Mouse (Mus musculus) monocyte, adult 2 months (primary cell): Measurements from ENCODE around the gene Phc2.

Experiments
- DNase-seq, 2 experiments: peaks; one replicate each; pipeline ENCODE4 v3.0.0; 2022; ENCODE audit warnings: low spot score in 2 of 2, low read depth in 1 of 2

Phc2 gene

DNA sequence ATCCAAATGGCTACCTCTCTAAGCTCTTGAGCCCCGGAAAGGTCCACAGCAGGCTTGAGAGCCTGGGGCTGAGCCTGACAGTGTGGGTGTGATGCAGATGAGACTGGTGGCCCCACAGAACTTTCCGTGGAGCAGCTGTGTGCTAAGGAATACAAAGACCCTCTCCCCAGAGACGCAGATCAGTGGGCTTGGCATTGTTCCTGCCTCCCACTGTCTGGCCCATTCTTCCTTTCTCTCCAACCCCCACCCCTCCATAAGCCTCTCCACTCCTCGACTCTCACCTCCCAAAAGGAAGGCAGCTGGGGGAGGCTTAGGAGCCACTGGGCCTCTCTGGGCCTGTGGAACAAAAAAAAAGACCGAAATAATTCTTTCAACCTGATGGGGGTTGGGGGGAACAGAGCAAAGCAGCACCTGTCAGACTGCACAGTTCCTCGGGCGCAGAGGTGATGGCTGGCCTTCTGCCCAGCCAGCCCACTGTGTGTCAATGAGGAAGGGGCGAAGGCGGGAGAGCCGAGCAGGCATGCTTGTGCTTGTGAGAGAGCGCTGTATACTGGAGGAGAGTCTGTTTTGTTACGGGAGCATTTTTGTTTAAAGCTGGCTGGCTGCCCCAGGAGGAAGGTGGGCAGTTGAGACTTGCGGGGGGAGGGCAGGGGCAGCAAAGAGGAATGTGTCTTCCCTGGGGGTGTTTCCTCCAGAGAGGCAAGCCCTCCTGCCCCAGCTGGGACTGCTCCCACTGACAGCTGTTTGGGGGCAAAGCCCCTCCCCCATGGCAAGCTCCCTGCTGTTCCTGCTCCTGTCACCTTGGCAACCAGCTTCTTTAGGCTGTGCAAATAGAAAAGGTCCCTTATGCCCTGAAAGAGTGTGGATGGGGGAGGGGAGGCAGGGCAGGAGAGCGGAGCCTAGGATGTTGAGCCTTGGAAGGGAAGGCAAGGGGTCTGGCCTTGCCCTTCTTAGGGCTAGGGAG is 61.0 kb downstream of the Phc2 start:
- DNase-seq, result no peak

DNA sequence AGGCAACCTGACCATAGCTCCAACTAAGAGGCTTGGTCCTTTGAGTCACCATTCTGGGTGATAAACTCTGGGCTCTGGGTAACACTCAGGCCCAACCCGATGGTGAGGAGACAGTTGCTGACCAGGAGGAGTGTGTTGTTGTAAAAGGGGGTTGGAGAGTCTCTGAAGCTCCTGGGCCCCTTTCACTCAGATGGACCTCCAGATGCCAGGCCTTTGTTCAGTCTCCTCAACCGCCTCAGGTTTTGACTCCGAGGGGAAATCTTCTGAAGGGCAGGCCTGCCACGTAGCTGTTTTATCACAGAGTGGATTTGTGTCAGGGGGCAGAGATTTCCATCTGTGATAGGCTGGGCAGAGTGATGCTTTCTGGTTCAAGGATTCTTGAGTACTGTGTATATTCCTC is 61.8 kb downstream of the Phc2 start:
- no peak for DNase-seq

DNA sequence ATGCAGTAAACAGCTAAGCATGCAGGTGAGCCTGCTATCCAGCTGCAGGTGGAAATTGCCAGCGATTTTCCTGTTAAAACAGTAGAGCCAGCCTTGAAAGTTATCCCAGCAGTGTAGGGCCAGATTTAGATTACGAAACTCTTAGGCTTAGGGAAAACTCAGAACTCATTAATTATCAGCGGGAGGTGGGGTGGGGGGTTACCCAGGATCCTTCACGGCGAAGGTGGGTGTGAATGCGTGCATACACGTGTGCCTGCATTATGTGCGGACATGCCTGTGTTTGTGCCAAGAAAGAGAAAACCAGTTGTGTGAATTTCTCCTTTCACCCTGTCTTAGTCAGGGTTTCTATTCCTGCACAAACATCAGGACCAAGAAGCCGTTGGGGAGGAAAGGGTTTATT is 62.2 kb downstream of the Phc2 start:
- no peak for DNase-seq

DNA sequence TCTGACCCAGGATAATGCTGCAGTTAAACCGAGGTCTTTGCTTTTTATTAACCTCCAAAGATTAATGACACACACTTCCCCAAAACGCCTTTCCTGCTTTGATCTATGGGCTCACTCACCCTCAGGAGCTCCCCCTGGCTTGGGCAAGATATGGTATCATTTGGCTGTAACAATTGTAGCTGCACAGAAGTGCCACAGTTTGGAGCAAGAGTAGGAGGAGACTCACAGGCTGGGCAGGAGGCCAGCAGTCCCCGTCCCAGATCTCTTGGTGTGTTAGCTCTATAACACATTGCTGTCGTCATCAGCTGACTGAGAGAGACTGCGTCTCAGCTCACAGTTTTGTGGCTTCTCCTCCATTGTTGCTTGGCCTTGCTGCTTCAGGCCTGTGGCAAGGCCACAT is 65.6 kb downstream of the Phc2 start:
- DNase-seq, result no peak

DNA sequence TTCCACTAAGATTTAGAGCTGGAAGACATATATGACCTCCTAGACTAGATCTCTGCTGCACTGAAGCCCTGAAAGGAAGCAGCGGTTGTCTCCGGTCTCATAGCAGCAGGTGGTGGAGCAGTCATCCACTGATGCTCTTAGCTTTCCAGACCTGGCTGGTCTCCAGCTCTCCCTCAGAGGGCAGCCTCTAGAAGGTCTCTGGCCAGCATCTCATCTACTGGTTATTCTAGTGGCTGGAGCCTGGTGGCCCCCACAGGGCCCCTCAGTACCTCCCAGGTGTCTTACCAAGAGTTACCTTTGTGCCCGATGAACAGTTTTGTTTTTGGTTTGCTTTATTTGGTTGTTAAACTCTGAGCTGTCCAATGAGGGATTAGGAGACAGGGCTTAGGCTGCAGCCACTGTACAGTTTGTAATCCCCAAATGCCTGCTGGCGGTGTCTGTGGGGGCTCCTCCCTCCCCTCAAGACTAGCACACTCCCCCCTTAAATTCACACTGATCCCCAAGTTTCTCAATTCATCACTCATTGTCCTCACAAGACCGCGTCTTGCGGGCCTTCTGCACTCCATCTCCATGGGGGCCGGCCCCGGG is 66.7 kb downstream of the Phc2 start:
- no peak for DNase-seq

DNA sequence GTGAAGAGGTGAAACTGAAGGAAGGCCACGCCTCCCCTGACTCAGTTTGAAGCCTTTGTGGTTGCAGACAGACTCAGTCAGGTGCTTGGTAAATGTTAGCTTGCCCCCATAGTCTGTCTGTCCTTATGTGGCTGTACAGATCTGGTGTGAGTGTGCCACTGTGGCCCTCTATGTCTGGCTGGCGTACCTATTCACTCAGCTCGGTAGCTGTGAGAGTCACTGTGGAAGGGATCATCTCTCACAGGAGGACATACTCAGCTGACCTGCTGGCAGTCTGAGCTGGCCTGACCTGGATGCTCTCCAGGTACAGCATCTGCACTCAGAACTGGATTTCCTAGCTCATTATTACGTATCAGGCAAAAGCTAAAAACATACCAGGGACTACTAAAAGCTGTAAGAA is 67.3 kb downstream of the Phc2 start:
- no peak for DNase-seq

DNA sequence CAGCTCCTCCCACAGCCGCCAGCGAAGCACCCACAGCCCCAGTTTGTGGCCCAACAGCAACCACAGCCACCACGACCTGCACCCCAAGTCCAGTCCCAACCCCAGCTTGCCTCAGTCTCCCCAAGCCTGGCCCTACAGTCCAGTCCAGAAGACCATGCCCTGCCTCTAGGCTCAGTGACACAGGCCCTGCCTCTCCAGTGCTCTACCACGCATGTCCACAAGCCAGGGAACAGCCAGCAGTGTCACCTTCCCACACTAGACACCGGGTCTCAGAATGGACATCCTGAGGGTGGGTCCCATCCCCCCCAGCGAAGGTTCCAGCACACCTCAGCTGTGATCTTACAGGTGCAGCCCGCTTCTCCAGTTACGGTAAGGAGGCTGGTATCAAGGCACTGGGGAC is 68.4 kb downstream of the Phc2 start:
- DNase-seq, result no peak

DNA sequence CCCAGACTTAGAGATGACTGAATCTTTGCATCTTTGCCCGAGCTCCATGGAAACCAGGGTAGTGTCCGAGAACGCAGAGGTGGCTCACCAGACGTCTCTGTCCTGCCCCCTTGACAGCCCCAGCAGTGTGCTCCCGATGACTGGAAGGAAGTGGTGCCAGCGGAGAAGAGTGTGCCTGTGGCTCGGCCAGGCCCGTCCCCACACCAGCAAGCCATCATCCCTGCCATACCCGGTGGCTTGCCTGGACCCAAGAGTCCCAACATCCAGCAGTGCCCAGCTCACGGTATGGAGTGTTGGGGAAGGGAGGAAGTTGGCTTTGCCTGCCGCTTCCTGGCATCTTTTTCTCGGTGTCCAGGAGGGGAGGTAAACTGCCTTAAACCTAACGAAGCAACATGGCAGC is 68.9 kb downstream of the Phc2 start:
- DNase-seq, result no peak

DNA sequence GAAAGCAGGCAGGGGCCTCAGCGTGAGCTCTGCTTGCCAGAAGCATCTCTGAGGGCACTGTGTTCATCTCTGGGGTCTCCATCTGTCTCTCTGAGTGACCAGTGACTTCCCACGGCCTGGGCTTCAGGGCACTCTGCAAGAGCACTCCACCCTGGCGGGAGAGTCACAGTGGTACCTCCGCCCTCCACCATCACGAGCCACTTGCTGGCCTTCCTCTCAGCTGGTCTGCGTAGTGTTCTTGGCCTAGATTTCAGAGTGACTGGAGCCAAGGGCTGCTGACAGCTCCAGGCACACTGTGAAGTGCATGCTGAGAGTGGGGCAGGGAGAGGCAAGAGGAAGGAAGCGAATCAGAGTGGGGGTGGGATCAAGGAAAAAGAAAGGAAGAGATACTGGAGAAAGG is 69.6 kb downstream of the Phc2 start:
- no peak for DNase-seq

DNA sequence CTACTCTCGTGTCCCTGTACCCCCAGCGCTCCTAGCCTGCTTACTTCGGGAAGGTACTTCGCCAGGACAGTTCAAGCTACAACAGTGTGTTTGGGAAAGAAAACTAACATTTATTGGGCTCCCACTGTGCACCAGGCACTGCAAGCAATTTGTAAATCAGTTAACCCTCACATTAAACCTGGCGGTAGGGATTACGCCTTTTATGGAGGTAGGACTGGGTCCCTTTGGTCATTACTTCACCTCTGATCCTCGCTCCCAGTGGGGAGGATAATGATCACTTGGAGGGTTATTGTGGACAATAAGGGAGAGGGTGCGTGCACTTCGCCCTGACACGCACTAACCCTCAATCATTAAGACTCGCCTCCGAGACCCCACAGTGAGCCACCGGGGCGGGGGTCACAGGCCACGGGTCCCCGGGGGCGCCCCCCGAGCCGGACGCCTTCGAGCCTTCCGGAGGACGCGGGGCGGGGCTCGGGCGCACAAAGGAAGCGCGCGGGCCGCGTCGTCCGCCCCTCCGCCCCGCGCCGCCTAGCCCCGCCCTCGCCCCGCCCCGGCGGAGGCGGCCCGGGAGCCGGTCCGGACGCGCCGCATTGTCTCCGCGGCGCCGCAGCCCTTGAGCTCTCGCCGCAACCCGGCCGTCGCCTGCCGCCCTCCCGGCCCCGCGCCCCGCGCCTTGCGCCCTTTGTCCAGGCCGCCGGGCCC is 72.7 kb downstream of the Phc2 start:
- DNase-seq, result peak in 1 of 2 experiments; percentile 57

DNA sequence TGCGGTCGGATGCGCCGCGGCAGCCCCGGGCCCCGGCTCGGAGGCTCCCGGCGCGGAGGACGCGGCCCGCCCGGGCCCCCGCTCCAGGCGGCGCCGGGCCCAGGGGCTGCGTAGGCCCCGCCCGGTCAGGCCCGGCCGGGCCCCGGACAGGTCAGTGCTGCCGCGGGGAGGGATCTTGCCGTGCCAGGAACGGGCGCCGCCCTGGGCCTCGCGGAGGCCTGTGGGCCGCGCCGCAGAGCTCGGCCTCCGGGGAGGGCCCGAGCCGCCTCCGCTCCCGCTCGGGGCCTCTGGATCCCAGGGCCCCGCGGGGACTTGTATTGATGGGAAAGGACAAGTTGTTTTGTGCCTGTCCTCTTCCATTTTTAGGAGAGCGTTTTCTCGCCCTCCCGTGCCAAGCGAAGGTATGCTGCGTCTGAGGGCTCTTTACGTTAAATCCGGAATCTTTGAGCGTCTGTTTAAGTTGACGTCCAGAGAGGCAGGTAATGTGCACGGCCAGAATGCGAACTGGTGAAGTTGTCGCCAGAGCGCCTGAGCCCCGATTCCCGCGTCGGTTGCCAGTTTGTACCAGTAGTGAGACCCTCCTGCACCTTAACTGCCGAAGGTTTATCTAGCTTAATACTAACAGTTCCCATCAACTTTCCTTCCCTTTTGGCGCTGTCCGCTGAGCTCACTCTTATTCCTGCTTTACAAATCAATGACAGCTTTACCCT is 73.4 kb downstream of the Phc2 start:
- DNase-seq, result no peak

DNA sequence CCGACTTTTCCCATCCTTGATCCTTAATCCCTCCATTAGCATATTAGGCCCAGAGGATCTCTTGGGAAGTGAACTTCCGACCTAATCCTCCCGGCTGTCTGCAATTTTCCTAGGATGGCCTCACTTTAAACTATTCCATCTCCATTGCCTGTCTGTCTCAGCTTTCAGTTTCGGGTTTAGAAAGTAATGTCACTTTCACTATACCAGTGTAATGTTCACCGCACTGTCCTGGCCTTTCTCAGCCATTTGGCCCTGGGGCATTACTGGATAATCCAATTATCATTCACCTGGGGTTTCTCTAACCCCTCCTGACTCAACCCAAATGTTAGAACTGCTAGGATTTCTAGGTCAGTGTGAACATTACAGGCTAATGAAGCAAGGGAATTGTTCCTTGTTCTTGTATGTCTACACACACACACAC is 73.9 kb downstream of the Phc2 start:
- no peak for DNase-seq

DNA sequence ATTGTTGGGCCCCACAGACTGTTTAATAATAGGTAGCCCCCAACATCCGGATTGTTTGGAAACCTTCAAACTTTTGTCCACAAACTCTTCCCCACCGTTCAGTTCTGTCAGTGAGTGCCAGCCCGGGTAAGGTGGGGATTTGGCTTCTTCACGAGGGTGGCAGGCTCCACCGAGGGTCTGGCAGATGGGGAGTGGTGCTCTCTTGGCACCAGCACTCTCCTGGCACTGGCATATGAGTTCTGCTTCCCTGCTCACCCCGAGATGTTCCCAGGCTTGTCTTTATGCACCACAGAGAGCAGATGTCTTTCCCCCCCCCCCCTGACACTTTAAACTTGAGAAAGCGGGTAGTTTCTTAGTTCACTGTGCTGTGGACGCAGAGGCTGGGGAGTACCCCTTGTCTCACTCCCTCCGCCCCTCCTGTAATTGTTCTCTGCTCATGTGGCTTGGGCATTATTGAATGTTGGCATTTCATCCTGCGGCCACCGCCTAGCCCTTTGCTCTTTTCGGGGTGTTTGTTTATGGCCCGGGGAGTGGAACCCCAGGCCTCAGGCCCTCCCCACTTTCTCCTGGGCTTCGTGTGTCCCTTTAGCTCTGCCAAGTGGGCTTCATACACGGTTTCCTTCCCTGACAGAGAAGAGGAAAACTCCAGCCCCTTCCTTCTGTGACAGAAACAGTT is 74.7 kb downstream of the Phc2 start:
- no peak for DNase-seq

DNA sequence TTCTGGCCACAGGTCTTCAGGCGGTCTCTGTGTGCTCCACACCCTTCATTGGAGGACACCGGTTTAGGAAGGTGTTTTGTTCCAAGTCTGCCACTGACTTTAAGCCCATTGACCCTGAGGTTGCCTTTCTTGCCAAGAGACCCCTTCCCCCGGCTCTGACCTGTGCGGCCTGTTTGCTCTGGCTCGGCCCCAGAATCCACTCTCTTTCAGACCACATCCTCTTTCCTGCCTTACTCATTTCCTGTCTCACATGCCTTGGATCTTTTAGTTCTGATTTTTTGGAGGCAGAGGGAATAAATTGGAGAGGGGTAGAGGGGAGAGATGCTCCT is 75.2 kb downstream of the Phc2 start:
- no peak for DNase-seq

DNA sequence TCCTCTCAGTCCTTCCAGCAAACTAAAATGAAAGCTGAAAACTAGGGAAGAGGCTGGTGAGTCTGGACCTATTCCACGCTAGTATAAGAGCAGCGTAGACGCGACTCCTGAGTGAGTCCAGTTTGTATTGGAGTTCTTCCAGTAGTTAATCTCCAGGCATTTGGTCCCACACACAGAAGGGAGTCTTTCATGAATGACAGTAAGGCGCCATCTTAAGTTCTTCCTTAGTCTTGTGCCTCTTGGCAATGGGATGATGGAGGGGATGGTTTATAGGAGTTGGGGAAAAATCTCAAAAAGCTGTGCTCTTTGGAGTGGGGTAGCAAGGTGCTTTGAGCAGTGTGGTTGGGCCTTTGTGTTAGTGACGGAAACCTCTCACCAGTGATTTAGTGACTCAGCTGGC is 75.8 kb downstream of the Phc2 start:
- no peak for DNase-seq

DNA sequence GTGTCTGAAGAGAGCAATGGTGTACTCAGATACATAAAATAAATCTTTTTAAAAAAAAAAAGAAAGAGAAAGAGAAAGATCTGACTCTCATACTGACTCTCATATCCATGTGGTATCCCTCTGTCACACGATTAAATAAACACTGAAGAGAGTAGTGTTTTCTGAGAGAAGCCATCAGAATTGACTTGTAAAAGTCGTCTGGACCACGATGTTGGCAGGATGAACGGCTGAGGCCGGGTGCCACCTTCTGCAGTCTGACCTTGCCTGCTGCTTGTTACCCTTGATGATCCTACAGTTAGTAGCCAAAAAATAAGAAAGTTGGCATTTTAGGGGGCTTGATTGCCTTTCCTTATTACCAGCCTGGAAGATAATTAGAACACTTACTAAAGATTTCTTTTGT is 78.3 kb downstream of the Phc2 start:
- DNase-seq, result no peak

DNA sequence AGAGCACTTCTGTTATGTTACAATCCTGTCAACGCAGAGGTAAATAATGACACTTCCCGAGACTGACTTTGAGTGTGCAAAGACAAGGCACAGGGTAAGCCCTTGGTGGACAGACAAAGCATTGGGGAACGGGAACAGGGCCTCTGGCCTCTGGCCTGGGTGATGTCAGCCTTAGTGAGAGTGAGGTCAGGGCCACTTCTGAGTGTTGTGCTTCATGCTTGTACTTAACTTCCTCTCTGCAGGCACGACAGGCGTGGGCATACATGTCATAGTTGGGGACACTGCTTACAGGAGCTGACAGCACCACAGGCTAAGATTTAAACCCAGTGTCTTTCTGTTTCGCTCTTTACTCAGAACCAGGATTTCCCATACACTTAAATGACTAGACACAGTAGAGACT is 79.0 kb downstream of the Phc2 start:
- peak in 1 of 2 experiments; percentile 60 for DNase-seq

DNA sequence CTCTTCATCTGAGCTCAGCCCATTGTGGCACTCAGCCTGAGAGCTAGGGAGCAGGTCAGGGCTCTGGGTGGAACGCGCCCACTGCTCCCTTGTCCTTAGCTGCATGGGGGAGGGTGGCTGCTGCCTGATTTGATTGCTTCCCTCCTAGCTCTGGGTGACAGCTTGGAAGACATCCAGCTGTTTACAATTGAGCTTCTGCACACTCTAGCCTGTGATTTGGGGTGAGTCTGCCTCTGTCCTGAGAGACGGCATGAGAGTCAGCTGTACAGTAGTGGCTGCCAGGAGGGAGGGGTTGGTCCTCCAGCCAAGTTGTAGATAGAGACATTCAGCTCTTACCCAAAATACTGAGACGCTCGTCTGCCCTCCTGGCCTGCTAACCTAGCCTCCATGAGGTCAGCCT is 79.7 kb downstream of the Phc2 start:
- DNase-seq, result no peak

DNA sequence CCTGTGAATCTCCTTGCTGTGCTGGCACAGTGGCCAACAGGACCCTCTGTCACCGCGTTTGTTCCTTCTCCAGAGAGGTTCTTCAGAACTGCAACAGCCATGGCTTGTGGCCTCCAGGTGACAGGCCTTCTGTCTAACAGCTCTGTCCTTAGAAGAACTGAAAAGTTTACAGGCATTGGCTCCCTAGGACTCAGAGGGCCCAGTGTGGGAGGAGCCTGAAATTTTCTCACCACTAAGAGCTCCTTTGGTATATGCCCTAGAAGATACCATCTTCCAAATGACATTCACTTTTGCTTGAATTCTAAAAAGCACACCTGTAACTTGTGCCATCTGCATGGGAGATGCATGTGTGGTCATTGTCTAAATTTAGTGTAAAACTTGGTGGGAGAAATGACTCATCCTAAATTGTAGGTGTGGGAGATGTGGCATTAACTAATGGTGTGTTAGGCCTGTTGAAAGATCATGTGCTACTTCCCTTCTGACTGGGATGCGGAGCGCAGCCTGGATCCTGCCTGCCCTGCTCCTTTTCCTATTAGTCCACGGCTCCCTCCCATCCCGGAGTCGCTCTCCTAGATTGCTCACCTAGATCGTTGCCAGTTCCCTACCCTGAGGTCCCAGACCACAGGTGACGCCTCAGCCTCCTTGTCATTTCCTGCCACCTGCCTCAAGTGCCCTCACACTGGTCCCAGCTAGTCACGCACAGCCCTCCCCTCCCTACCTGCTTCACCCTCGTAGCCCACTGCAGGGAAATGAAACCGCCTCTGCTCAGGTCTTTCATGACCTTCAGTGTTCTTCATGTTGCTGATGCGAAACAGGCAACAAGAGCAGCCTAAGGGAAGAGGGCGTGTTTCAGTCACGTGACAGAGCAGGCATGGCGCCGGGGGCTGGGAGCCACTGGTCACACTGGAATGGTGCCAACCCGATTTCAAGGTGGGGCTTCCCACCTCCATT is 80.5 kb downstream of the Phc2 start:
- peak in 1 of 2 experiments; percentile 15 for DNase-seq

DNA sequence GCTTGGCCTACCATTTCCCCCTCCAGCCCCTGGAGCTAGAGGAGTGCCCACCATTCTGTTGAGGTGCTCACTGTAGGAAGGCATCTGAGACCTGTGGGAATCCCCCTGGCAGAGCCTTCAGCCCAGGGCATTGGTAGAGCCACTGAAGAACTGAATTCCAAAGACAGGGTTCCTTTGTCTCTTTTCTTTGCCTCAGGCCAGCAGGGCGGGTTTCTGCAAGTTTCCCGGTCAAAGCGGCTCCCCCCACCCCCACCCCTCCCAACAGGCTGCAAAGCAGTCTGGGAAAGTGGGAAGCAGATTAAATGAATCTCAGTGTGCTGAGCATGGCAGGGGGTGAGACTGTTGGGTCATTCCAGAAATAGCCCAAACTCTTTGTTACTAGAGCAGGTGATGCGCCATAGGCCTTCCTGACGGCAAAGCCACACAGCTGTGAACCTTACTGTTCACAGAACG is 82.7 kb downstream of the Phc2 start:
- DNase-seq, result no peak
